Mouse (Mus musculus) right cerebral cortex, postnatal 10 days (tissue): ENCODE results near the gene Cnga4.
A peak's percentile ranks its signal among the peaks of the same experiment; 100 is the strongest.
"Not testable (repeated sequence)": the region's sequence is repeated elsewhere in the genome, so short reads cannot be mapped to it uniquely, and the experiment has no call there.

Source experiments
- DNase-seq, 2 experiments: peaks; one replicate each; pipeline ENCODE4 v3.0.0; 2021; ENCODE audit warnings: low spot score in 2 of 2

Cnga4 gene

DNA sequence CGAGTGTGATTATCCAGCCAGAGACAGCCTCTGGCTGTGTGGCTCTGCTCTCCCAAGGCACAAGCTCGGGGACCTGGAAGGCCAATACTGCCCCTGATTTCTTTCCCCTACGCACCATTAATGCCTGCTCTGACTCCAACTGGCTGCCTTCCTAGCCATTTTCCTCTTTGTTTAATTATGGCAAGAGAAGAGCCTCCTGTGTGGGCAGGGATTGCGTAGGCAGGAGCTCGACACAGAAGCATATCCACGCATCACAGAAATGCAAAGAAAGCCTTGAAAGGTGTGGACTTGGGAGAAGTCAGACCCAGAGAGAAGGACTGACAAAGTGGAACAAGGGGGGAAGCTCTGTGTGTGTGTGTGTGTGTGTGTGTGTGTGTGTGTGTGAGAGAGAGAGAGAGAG is 10.0 kb downstream of the Cnga4 start:
- peak; percentile 45 to 51 for DNase-seq

DNA sequence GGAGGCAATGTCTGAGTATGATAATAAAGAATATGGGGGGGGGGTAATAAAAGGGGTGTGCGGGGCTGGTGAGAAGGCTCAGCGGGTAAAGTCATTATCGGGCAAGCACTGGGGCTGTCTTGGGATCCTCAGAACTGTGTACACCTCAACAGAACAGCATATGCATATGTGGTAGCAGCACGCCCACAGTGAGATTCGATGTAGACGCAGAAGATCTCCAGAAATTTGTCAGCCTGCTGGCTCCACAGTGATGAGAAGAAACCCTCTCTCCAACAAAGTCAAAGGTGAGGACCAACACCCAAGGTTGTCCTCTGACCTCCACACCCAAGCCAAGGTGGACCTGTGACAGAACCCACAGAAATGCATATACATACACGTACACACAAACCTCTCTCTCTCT is 12.2 kb downstream of the Cnga4 start:
- DNase-seq: no peak

DNA sequence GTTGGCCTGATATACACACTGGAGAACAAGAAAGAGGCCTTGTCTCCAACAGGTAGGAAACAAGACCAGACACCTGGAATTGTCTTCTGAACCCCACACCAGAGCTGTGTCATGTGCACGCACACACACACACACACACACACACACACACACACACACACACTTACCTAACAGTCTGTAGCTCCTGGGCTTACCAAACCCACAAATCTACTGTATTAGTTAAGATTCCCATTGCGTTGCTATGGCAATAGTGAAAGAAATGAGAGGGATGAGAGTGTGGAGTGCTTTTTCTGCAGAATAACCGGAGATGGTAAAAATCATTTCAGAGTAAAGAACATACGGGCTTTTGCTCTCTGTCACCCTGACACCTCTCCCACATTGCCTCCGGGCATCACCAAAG is 13.7 kb downstream of the Cnga4 start:
- DNase-seq: no peak

DNA sequence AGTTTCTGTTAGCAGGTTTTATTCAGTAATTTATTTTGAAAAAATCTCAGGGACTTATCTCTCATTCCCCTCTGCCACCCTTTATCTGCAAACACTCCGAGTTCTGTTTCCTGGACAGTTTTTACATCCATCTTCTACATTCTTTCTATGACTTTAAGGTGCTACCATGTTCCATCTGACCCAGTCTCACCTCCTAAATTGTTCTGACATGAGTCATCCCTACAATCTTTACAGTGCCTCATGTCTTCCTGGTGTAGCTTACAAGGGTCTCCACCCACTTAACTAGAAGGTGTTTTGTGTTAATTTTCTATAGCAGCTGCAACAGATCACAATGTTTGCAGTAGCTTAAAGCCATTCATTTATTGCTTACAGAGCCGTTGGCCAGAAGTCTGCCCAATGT is 16.5 kb downstream of the Cnga4 start:
- DNase-seq: no peak

DNA sequence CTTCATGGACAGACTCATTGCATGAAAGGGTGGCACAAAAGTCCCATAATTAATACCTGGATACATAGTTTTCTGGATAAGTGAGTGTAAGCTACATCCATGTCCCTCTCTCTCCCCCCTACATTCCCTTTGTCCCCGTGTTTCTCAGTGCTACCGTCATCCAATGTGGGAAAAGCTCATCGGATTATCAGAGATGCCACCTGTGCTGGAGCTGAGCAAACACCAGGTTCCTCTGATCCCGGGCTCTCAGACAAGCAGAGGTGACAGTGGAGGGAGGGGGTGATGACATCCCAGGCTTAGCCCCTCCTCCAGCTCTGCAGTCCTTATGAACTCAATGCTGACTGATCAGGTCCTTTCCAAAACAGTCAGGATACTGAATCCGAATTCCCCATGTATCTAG is 20.0 kb downstream of the Cnga4 start:
- no peak for DNase-seq

DNA sequence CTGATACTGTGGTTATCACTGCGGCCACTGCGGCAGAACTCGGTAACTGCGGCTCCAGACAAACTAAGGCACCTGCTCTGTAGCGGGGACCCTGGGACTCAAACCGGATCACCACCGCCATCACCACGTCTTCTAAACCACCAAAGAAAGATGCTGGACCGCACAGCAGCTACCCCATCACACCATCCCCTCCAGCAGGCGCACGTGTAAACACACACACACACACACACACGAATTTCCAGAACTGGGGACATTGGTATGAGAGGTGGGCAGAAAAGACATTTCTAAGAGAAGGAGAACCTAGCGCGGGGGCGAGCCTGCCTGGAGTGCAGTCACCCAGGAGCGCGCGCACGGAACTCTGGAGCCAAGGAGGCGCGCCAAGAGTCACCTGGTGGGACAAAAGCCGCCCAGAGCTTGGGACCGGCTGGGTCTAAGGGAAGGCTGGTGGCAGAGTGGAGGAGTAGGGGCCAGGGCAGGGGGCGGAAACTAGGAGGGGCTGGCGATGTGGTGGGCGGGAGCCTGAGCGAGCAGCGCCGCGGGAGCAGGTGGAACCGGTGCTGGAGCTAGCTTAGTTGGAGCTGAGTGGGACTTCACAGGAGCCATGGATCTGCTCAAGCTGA is 21.2 kb downstream of the Cnga4 start, which contains the start of gene Cckbr:
Cckbr (plus strand) TSS at position 308 of the 620 bp plus-strand sequence.
- DNase-seq: peak; percentile 46 to 56

DNA sequence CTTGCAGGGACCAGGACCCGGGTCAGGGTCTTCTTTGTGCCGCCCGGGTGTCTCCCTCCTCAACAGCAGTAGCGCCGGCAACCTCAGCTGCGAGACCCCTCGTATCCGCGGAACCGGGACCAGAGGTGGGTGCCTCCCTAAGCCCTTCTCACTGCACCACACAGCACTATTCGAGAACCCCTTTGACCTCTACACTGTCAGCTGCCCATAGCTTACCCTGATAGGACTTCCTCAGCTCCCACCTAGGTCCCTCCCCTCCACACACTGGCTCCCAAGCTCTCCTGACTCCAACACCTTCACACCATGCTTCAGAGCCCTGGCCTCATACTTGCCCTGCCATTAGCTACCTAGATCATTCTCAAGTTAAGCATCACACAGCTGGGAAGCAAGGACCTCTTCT is 21.7 kb downstream of the Cnga4 start:
- DNase-seq: no peak

DNA sequence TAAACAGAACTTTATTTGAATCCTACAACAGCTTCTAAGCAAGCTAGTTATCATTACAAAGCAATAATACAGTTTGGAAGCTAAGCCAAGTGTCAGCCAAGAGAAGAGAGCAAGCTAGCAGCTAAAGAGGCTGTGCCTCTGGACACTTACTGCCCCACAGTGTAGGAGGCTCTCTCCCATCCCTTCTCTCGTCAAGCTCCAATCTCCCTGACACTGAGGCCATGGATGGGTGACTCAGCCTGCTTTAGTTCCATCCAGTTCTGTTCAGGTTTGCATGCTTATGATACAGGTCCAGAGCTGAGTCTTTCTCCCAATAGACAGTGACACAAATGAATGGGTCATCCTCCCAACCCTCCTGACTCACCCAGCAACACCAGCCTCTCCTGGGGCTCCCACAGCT is 27.7 kb downstream of the Cnga4 start:
- DNase-seq: no peak

DNA sequence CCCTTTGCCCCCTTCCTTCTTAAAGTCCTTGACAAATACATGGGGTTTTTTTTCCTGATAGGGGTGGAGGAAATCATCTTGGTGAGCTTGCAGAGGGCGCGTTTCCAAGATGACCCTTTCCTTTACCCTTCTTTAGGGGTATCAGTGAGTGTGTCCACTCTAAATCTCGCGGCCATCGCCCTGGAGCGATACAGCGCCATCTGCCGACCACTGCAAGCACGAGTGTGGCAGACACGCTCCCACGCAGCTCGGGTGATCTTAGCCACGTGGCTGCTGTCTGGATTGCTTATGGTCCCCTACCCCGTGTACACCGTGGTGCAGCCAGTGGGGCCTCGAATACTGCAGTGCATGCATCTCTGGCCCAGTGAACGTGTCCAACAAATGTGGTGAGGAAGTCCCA is 29.5 kb downstream of the Cnga4 start:
- DNase-seq: no peak

DNA sequence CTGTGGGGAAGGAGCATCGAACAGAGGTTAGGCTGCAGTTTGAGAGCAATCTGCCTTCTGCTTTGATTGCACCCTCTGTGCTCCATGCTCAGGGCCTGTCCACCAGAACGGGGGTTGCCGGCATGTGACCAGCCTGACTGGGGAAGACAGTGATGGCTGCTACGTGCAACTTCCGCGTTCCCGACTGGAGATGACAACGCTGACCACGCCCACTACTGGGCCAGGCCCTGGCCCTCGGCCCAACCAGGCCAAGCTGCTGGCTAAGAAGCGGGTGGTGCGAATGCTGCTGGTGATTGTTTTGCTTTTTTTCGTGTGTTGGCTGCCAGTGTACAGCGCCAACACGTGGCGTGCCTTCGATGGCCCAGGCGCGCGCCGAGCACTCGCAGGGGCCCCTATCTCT is 30.4 kb downstream of the Cnga4 start:
- no peak for DNase-seq

DNA sequence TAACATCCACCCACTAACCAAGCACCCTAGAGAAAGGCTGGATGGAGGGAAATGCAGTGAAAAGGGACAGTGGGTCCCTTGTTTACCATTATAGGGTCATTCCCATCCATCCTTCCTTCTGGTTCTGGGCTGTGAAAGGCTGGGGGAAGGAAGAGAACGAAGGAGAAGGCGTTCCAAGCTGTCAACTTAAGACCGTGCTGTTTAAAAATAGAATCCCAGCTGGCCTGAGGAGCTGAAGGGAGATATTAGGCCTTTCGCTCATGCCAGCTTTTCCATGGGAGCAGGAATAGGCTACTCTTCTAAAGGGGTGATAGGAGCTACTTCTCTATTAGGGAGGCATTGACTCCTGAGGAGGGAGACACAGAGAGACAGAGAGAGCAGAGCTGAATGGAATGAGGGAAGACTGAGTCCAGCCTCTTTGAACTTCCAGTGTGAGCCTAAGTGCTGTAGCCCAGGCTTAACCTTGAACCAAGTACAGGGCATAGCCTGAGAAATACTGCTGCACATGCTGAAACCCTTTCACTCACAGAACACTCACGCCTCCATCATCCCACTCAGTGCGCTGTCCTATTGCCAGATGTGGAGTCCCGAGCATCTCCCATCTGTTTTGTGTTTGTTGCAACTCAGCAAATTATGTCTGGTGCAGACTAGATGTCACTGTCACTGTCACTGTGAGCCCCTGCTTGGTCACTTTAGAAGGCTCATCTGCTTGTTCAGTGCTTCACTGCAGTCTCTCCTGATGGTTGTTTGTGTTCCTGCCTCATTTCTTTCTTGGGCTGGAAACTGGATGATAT is 33.8 kb downstream of the Cnga4 start:
- peak; percentile 43 to 60 for DNase-seq

DNA sequence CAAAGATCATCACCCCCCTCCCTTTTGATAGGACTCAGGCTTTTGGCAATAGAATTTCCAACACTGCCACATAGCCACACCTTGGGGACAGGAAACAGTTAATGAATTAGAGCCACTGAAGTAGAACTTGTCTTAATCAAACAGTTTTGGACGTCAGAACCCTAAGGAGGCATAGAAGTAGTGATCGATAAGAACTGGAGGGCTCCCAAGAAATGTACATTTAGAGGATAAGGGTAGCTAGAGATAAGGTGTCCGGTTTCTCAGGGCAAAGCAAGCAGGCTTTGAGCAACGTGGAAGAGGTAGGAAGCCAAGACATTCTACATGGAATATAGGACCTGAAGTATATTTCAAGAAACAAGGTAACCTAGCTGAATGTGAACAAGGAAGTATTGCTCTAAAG is 37.1 kb downstream of the Cnga4 start:
- no peak for DNase-seq

DNA sequence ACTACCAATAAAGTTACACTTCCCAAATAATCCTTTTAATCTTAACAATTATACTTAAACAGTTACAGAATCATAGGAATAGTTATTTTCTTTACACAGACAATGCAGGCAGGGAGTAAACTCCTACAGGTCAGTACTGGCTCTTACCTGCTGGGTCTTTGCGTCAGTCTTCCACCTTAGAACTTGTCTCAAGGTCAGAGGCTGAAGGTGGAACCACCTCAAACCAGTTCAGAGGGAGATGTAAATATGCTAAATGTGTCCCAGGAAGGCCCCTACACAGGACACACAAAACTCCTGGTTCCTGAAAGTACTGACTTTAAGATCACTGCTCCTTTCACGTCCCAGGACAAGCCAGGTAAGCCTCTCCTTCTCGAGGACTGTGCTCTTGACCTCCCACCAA is 40.7 kb downstream of the Cnga4 start:
- DNase-seq: no peak

DNA sequence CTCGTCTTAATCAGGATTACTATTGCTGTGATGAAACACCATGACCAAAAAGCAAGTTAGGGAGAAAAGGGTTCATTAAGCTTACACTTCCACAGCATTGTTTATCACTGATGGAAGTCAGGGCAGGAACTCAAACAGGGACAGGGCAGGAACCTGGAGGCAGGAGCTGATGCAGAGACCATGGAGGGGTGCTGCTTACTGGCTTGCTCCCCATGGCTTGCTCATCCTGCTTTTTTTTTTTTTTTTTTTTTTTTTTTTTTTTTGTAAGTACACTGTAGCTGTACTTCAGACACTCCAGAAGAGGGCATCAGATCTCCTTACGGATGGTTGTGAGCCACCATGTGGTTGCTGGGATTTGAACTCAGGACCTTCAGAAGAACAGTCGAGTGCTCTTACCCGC is 49.0 kb downstream of the Cnga4 start:
- not testable (repeated sequence) for DNase-seq
